Comparison of ENCODE assay signal across 11 mouse cellular contexts in the genomic region with DNA sequence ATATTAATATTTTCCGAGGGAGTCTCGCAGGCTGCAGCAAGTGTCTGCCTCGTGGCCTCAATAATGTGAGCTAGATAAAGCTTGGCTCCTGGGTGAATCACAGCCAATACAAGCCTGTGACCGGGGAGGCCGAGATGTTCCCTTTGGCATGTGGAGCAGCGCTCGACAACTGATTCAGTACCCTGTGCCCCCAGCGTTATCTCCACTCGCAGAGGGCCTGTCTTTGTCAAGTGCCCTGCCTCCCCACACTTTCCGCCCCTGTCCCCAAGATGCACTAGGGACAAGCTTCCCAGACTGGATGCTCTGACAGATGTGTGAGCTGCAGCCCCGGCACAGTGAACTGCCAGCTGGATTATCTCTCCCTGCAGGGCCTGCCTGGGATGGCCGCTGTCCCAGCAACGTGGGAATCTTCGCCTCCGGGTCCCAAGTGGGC.
DNase-seq lines count a peak whose midpoint lies in the region; ATAC-seq and TF ChIP-seq lines count a peak whose summit lies in the region.
"Had no signal": no experiment of that assay in that cellular context is flagged by ENCODE, and none has a peak within 500 bp of the region (broad histone marks: within the 10 kb centered on the region; RNA-seq: fewer than 3 reads in every experiment).

No protein-coding gene starts in this region.

- no peaks in the 10 kb centered on the region for H3K27me3 ChIP-seq in kidney, postnatal 0 days (ENCODE audit: insufficient read depth, low read length)
- no peaks in the 10 kb centered on the region for H3K27me3 ChIP-seq in forebrain, embryonic 15.5 days
- peaks cover 87% of the 10 kb centered on the region for H3K27me3 ChIP-seq in liver, embryonic 12.5 days (replicated peaks)
- H3K27me3 ChIP-seq in neural tube, embryonic 13.5 days: no peaks in the 10 kb centered on the region
- H3K27me3 ChIP-seq: Patski had no signal

- DNase-seq in kidney, postnatal 0 days (ENCODE audit: low spot score): peak; percentile 68
- no peak for DNase-seq in kidney, adult 8-10 months
- no peak for DNase-seq in thymus, postnatal 36 days
- DNase-seq in cerebellum, adult 9-10 months: no peak
- DNase-seq in layer of hippocampus, adult 8-10 months (ENCODE audit: low spot score in 2 of 2): no peak
- DNase-seq: gastrocnemius, postnatal 36 days had no signal

- H3K4me2 ChIP-seq in kidney, postnatal 0 days (ENCODE audit: low read length): no peak overlapping the region
- H3K4me2 ChIP-seq in forebrain, embryonic 15.5 days (replicated peaks): no peak overlapping the region
- peak overlapping the region; percentile 50 for H3K4me2 ChIP-seq in liver, embryonic 12.5 days
- no peak overlapping the region for H3K4me2 ChIP-seq in neural tube, embryonic 13.5 days
- H3K4me2 ChIP-seq: limb, embryonic 13.5 days had no signal

- H3K4me1 ChIP-seq in kidney, postnatal 0 days (replicated peaks; ENCODE audit: insufficient read depth, low read length): peaks cover 8% of the 10 kb centered on the region
- peaks cover 71% of the 10 kb centered on the region for H3K4me1 ChIP-seq in forebrain, embryonic 15.5 days
- peaks cover 68% of the 10 kb centered on the region for H3K4me1 ChIP-seq in liver, embryonic 12.5 days
- peaks cover 84% of the 10 kb centered on the region for H3K4me1 ChIP-seq in neural tube, embryonic 13.5 days (replicated peaks)

- TF ChIP-seq CTCF in kidney, postnatal 0 days (IDR thresholded peaks at IDR 0.05; ENCODE audit: low read depth): no peak

- 35% methylated on average over 15 of the region's 15 CpGs for WGBS in kidney, postnatal 0 days
- WGBS in forebrain, embryonic 15.5 days: 31% methylated on average over 15 of the region's 15 CpGs
- 9% methylated on average over 15 of the region's 15 CpGs for WGBS in liver, embryonic 12.5 days (ENCODE audit: insufficient replicate concordance)
- 16% methylated on average over 15 of the region's 15 CpGs for WGBS in neural tube, embryonic 13.5 days

- H3K9ac ChIP-seq in kidney, postnatal 0 days (ENCODE audit: low read depth, low read length): no peak overlapping the region
- no peak overlapping the region for H3K9ac ChIP-seq in forebrain, embryonic 15.5 days (replicated peaks)
- H3K9ac ChIP-seq in liver, embryonic 12.5 days: no peak overlapping the region
- peak overlapping the region; percentile 18; the same call in 1 of the 2 replicates for H3K9ac ChIP-seq in neural tube, embryonic 13.5 days
- H3K9ac ChIP-seq: limb, embryonic 13.5 days had no signal

- H3K9me3 ChIP-seq in kidney, postnatal 0 days (replicated peaks; ENCODE audit: low read length): no peaks in the 10 kb centered on the region
- no peaks in the 10 kb centered on the region for H3K9me3 ChIP-seq in forebrain, embryonic 15.5 days
- no peaks in the 10 kb centered on the region for H3K9me3 ChIP-seq in liver, embryonic 12.5 days (replicated peaks)
- H3K9me3 ChIP-seq in neural tube, embryonic 13.5 days: no peaks in the 10 kb centered on the region
- H3K9me3 ChIP-seq: limb, embryonic 13.5 days had no signal

- no peak overlapping the region for H3K4me3 ChIP-seq in kidney, postnatal 0 days (replicated peaks; ENCODE audit: low read depth, low read length)
- no peak overlapping the region for H3K4me3 ChIP-seq in forebrain, embryonic 15.5 days
- no peak overlapping the region for H3K4me3 ChIP-seq in liver, embryonic 12.5 days
- H3K4me3 ChIP-seq in neural tube, embryonic 13.5 days: no peak overlapping the region
- H3K4me3 ChIP-seq: limb, embryonic 13.5 days had no signal

- no peaks in the 10 kb centered on the region for H3K36me3 ChIP-seq in kidney, postnatal 0 days (ENCODE audit: insufficient read depth, low read length)
- no peaks in the 10 kb centered on the region for H3K36me3 ChIP-seq in forebrain, embryonic 15.5 days
- H3K36me3 ChIP-seq in liver, embryonic 12.5 days: no peaks in the 10 kb centered on the region
- H3K36me3 ChIP-seq in neural tube, embryonic 13.5 days: no peaks in the 10 kb centered on the region
- H3K36me3 ChIP-seq: limb, embryonic 13.5 days had no signal

- no peak for ATAC-seq in kidney, postnatal 0 days (replicated peaks; ENCODE audit: low FRiP score, low read depth)
- no peak for ATAC-seq in forebrain, embryonic 15.5 days (replicated peaks)
- ATAC-seq in liver, embryonic 12.5 days: peak; percentile 60
- no peak for ATAC-seq in neural tube, embryonic 13.5 days (ENCODE audit: low read depth)
- ATAC-seq: Patski had no signal

- no peak overlapping the region for H3K27ac ChIP-seq in kidney, postnatal 0 days
- peak overlapping the region; percentile 27; the same call in 1 of the 2 replicates for H3K27ac ChIP-seq in forebrain, embryonic 15.5 days (replicated peaks)
- H3K27ac ChIP-seq in liver, embryonic 12.5 days: no peak overlapping the region
- H3K27ac ChIP-seq in neural tube, embryonic 13.5 days (replicated peaks): peak overlapping the region; percentile 89
- H3K27ac ChIP-seq: limb, embryonic 13.5 days had no signal

Comparison
In these comparisons a context has a peak if more than half of its experiments do, and no peak if none do; other contexts are left out.
1. H3K27ac ChIP-seq: peak in forebrain, embryonic 15.5 days (single experiment) and neural tube, embryonic 13.5 days (single experiment); none in kidney, postnatal 0 days (single experiment) and liver, embryonic 12.5 days (single experiment).